Mouse (Mus musculus): ENCODE results near the gene Galnt3. TPM values are rescaled to one million over a fixed set of nuclear protein-coding genes. Genes with fewer than 3 reads are reported as not detected.

Gene Galnt3
- polyA plus RNA-seq (2017; shearing (Covaris generic)), result 1.7 TPM

GRCm38 (mm10) chr2:66124591-66125271, at the start of gene Galnt3:
Gene Galnt3, minus strand, starts transcription at chr2:66124994.

Other genes starting within 250 kb of the Galnt3 start
- gene Ttc21b, start 131.6 kb upstream of the Galnt3 start, polyA plus RNA-seq (2017; shearing (Covaris generic)), result 5.6 TPM